Mouse (Mus musculus): Measurements from ENCODE around the gene Rhot2. TPM values are rescaled to one million over a fixed set of nuclear protein-coding genes. Genes with fewer than 3 reads are reported as not detected.
A peak's percentile ranks its signal among the peaks of the same experiment; 100 is the strongest.

Rhot2 gene
- 10 to 100 TPM; 54.4 to 76.1 TPM for total RNA-seq (2021)
- long read RNA-seq, experiment 1, transcript Rhot2-201 (19 exons, 3,189 nt), result major isoform, 8 of 29 reads
- long read RNA-seq, experiment 1, partial matches to known transcripts, result 10 of 29 reads
- long read RNA-seq, experiment 1, other reads (novel, unspliced or antisense), result 11 of 29 reads
- long read RNA-seq, experiment 2, transcript Rhot2-201 (19 exons, 3,189 nt), result major isoform, 8 of 33 reads
- long read RNA-seq, experiment 2, partial matches to known transcripts, result 18 of 33 reads
- long read RNA-seq, experiment 2, other reads (novel, unspliced or antisense), result 7 of 33 reads

- DNase-seq, result peak; percentile 94
These were observed at the start of gene Rhot2 for GRCm38 (mm10) chr17:25844396-25844901. TSS of gene Rhot2 (minus strand) at chr17:25844851.

GRCm38 (mm10) chr17:25893975-25894617 is 49.4 kb upstream of the Rhot2 start:
- DNase-seq, result no peak

- no peak for DNase-seq
These were observed 44.2 kb upstream of the Rhot2 start for GRCm38 (mm10) chr17:25888837-25889236.

GRCm38 (mm10) chr17:25887467-25887866 is 42.8 kb upstream of the Rhot2 start:
- DNase-seq, result no peak

- no peak for DNase-seq
These were observed 42.2 kb upstream of the Rhot2 start for GRCm38 (mm10) chr17:25886806-25887205.

- DNase-seq, result no peak
These were observed 41.0 kb upstream of the Rhot2 start for GRCm38 (mm10) chr17:25885636-25886035.

GRCm38 (mm10) chr17:25883824-25884223 is 39.2 kb upstream of the Rhot2 start:
- no peak for DNase-seq

GRCm38 (mm10) chr17:25883268-25883667 is 38.6 kb upstream of the Rhot2 start:
- no peak for DNase-seq

GRCm38 (mm10) chr17:25882306-25882705 is 37.7 kb upstream of the Rhot2 start:
- DNase-seq, result no peak

- no peak for DNase-seq
These were observed 37.0 kb upstream of the Rhot2 start for GRCm38 (mm10) chr17:25881691-25882090.

- DNase-seq, result no peak
These were observed 36.4 kb upstream of the Rhot2 start for GRCm38 (mm10) chr17:25880913-25881641.

- DNase-seq, result no peak
These were observed 35.7 kb upstream of the Rhot2 start, which contains the start of gene Wfikkn1 for GRCm38 (mm10) chr17:25880196-25880910. TSS of gene Wfikkn1 (minus strand) at chr17:25880858.

- no peak for DNase-seq
These were observed 35.1 kb upstream of the Rhot2 start for GRCm38 (mm10) chr17:25879750-25880149.

GRCm38 (mm10) chr17:25879261-25879660 is 34.6 kb upstream of the Rhot2 start:
- no peak for DNase-seq

GRCm38 (mm10) chr17:25878611-25879180 is 34.0 kb upstream of the Rhot2 start:
- DNase-seq, result no peak

GRCm38 (mm10) chr17:25877741-25878610 is 33.3 kb upstream of the Rhot2 start:
- no peak for DNase-seq

GRCm38 (mm10) chr17:25877025-25877424 is 32.4 kb upstream of the Rhot2 start:
- no peak for DNase-seq

GRCm38 (mm10) chr17:25876347-25876915 is 31.8 kb upstream of the Rhot2 start:
- no peak for DNase-seq

GRCm38 (mm10) chr17:25875171-25876136 is 30.8 kb upstream of the Rhot2 start:
- peak; percentile 87 for DNase-seq
